Mouse (Mus musculus) lung, embryonic 15.5 days (tissue): Measurements from ENCODE around the gene Shroom1. TPM values are rescaled to one million over a fixed set of nuclear protein-coding genes. Genes with fewer than 3 reads are reported as not detected.

ENCODE experiments used
- ATAC-seq: fragments of 200-750 bp; cut with Nextera tagmentation; 2 replicates; pipeline ENCODE4 v1.8.0; 2017; ENCODE audit warnings: moderate number of reproducible peaks, borderline replicate concordance; ENCODE audit not compliant: low FRiP score, low TSS enrichment; ENCODE audit errors: extremely low read depth
- H3K27ac ChIP-seq: fragments of 300-500 bp; sonication (generic); 2 replicates; pipeline ENCODE4 v1.5.1; 2015; ENCODE audit warnings: moderate library complexity, mild to moderate bottlenecking, inconsistent platforms
- H3K27me3 ChIP-seq: fragments of 300-500 bp; sonication (generic); 2 replicates; pipeline ENCODE4 v1.6.1; 2015; ENCODE audit warnings: inconsistent platforms
- H3K36me3 ChIP-seq: fragments of 300-500 bp; sonication (generic); 2 replicates; pipeline ENCODE4 v1.6.1; 2015; ENCODE audit warnings: inconsistent platforms
- H3K4me1 ChIP-seq: fragments of 300-500 bp; sonication (generic); 2 replicates; pipeline ENCODE4 v1.6.1; 2015; ENCODE audit warnings: inconsistent platforms
- H3K4me2 ChIP-seq: fragments of 300-500 bp; sonication (generic); 2 replicates; pipeline ENCODE4 v1.6.1; 2015; ENCODE audit warnings: inconsistent platforms, mild to moderate bottlenecking, moderate library complexity
- H3K4me3 ChIP-seq: fragments of 300-500 bp; sonication (generic); 2 replicates; pipeline ENCODE4 v1.5.1; 2015; ENCODE audit warnings: mild to moderate bottlenecking, inconsistent platforms
- H3K9ac ChIP-seq: fragments of 300-500 bp; sonication (generic); 2 replicates; pipeline ENCODE4 v1.6.1; 2015; ENCODE audit warnings: inconsistent platforms
- H3K9me3 ChIP-seq: fragments of 300-500 bp; sonication (generic); 2 replicates; pipeline ENCODE4 v1.6.1; 2016; ENCODE audit warnings: inconsistent platforms
- WGBS: fragments of 180-500 bp; shearing (Covaris S2); methylation state at CpG from one replicate; pipeline ENCODE4 v1.1.7; 2015; 5-methylcytosine and 5-hydroxymethylcytosine counted together
- microRNA-seq: library from miRNA; unstranded; fragments of <30 nt; microRNA quantifications from one replicate; pipeline ENCODE4, GENCODE M21; 2016
- polyA plus RNA-seq: library from polyadenylated mRNA; unstranded; fragments of >200 nt; fragmentation: Nextera tagmentation; extraction: Ambion mirVana; gene quantifications from 2 replicates; pipeline ENCODE4 v1.2.1, GENCODE M21; 2015

The Shroom1 gene
- polyA plus RNA-seq, 1 experiment from 2014 or later: 2.4 TPM

GRCm38 (mm10) chr11:53503738-53504137 is 46.7 kb downstream of the Shroom1 start:
- peaks cover 7% of the 10 kb centered on the region; the same call in 1 of the 2 replicates for H3K4me1 ChIP-seq
- no peaks in the 10 kb centered on the region for H3K36me3 ChIP-seq
- H3K27ac ChIP-seq: no peak overlapping the region
- no peak overlapping the region for H3K9ac ChIP-seq
- H3K4me3 ChIP-seq: no peak overlapping the region
- no peaks in the 10 kb centered on the region for H3K9me3 ChIP-seq
- H3K4me2 ChIP-seq: no peak overlapping the region
- WGBS: 65% methylated on average over 5 of the region's 5 CpGs
- no peak for ATAC-seq
- no peaks in the 10 kb centered on the region for H3K27me3 ChIP-seq

GRCm38 (mm10) chr11:53504376-53504775 is 47.4 kb downstream of the Shroom1 start:
- Histone ChIP-seq H3K4me3 (no peak overlapping the region), H3K27me3 (no peaks in the 10 kb centered on the region), H3K4me1 (peaks cover 7% of the 10 kb centered on the region; the same call in 1 of the 2 replicates), H3K27ac (no peak overlapping the region), H3K9ac (no peak overlapping the region), H3K9me3 (no peaks in the 10 kb centered on the region), H3K36me3 (no peaks in the 10 kb centered on the region), H3K4me2 (no peak overlapping the region)
- 84% methylated on average over 8 of the region's 8 CpGs for WGBS
- no peak for ATAC-seq

- no peak for ATAC-seq
- Histone ChIP-seq H3K27ac (no peak overlapping the region), H3K9ac (no peak overlapping the region), H3K4me3 (no peak overlapping the region), H3K4me2 (no peak overlapping the region), H3K36me3 (no peaks in the 10 kb centered on the region), H3K27me3 (no peaks in the 10 kb centered on the region), H3K4me1 (peaks cover 7% of the 10 kb centered on the region; the same call in 1 of the 2 replicates), H3K9me3 (no peaks in the 10 kb centered on the region)
- 68% methylated on average over 5 of the region's 5 CpGs for WGBS
These were observed 48.1 kb downstream of the Shroom1 start for GRCm38 (mm10) chr11:53505026-53505663.

GRCm38 (mm10) chr11:53507098-53507805 is 50.2 kb downstream of the Shroom1 start:
- Histone ChIP-seq H3K9ac (no peak overlapping the region), H3K4me1 (no peaks in the 10 kb centered on the region), H3K27ac (no peak overlapping the region), H3K4me2 (no peak overlapping the region), H3K4me3 (no peak overlapping the region), H3K27me3 (no peaks in the 10 kb centered on the region), H3K9me3 (no peaks in the 10 kb centered on the region), H3K36me3 (no peaks in the 10 kb centered on the region)
- WGBS: 82% methylated on average over 9 of the region's 9 CpGs
- ATAC-seq: no peak

GRCm38 (mm10) chr11:53508152-53508551 is 51.1 kb downstream of the Shroom1 start:
- Histone ChIP-seq H3K27ac (no peak overlapping the region), H3K4me2 (no peak overlapping the region), H3K27me3 (no peaks in the 10 kb centered on the region), H3K4me1 (no peaks in the 10 kb centered on the region), H3K9me3 (no peaks in the 10 kb centered on the region), H3K36me3 (no peaks in the 10 kb centered on the region), H3K4me3 (no peak overlapping the region), H3K9ac (no peak overlapping the region)
- WGBS: 58% methylated on average over 7 of the region's 7 CpGs
- no peak for ATAC-seq

GRCm38 (mm10) chr11:53508591-53508990 is 51.6 kb downstream of the Shroom1 start:
- H3K4me1 ChIP-seq: no peaks in the 10 kb centered on the region
- no peak overlapping the region for H3K9ac ChIP-seq
- no peak overlapping the region for H3K4me3 ChIP-seq
- 46% methylated on average over 3 of the region's 3 CpGs for WGBS
- no peaks in the 10 kb centered on the region for H3K27me3 ChIP-seq
- H3K9me3 ChIP-seq: no peaks in the 10 kb centered on the region
- no peaks in the 10 kb centered on the region for H3K36me3 ChIP-seq
- no peak for ATAC-seq
- no peak overlapping the region for H3K27ac ChIP-seq
- H3K4me2 ChIP-seq: no peak overlapping the region

GRCm38 (mm10) chr11:53510351-53510750 is 53.3 kb downstream of the Shroom1 start:
- ATAC-seq: no peak
- H3K27ac ChIP-seq: no peak overlapping the region
- H3K9ac ChIP-seq: no peak overlapping the region
- H3K36me3 ChIP-seq: no peaks in the 10 kb centered on the region
- no peaks in the 10 kb centered on the region for H3K27me3 ChIP-seq
- H3K4me2 ChIP-seq: no peak overlapping the region
- no peaks in the 10 kb centered on the region for H3K9me3 ChIP-seq
- 47% methylated on average over 5 of the region's 5 CpGs for whole genome bisulfite sequencing
- no peak overlapping the region for H3K4me3 ChIP-seq
- H3K4me1 ChIP-seq: no peaks in the 10 kb centered on the region

- Histone ChIP-seq H3K9me3 (no peaks in the 10 kb centered on the region), H3K27ac (peak overlapping the region; percentile 9; the same call in 1 of the 2 replicates), H3K4me2 (no peak overlapping the region), H3K27me3 (no peaks in the 10 kb centered on the region), H3K4me1 (peaks cover 31% of the 10 kb centered on the region), H3K9ac (no peak overlapping the region), H3K36me3 (no peaks in the 10 kb centered on the region), H3K4me3 (no peak overlapping the region)
- ATAC-seq: no peak
- 31% methylated on average over 8 of the region's 8 CpGs for WGBS
These were observed 60.0 kb downstream of the Shroom1 start for GRCm38 (mm10) chr11:53516775-53517627.

Small RNA genes lying within 50 kb of the gene (microRNA-seq; reads per million reads assigned to microRNA genes)
- not detected for gene Mir6920

Other genes starting within 250 kb of the Shroom1 start
- gene Hspa4, start 156.7 kb upstream of the Shroom1 start, polyA plus RNA-seq: 88.8 and 91.2 TPM in 2 replicates
- gene Zcchc10, start 132.5 kb upstream of the Shroom1 start, polyA plus RNA-seq: 17.6 and 21.7 TPM in 2 replicates
- gene Aff4, start 106.4 kb upstream of the Shroom1 start, polyA plus RNA-seq: 51.1 and 53.4 TPM in 2 replicates
- gene Leap2, start 34.0 kb upstream of the Shroom1 start, polyA plus RNA-seq: 0.34 TPM in 1 of 2 replicates, not detected in the other
- gene Uqcrq, start 26.4 kb upstream of the Shroom1 start, polyA plus RNA-seq: 468 and 484 TPM in 2 replicates
- gene Gdf9, start 26.2 kb upstream of the Shroom1 start, polyA plus RNA-seq: 1.7 TPM in 2 replicates
- gene Gm10447, start 95 bp upstream of the Shroom1 start, polyA plus RNA-seq: not detected in 2 replicates
- gene Gm9837, start 13.3 kb downstream of the Shroom1 start, polyA plus RNA-seq: not detected in 2 replicates
- gene Gm9945, start 23.0 kb downstream of the Shroom1 start, polyA plus RNA-seq: not detected in 2 replicates
- 0.06 and 0.24 TPM in 2 replicates for gene Sowaha, start 23.1 kb downstream of the Shroom1 start, polyA plus RNA-seq
- gene Sept8, start 62.1 kb downstream of the Shroom1 start, polyA plus RNA-seq: 24.3 and 25.1 TPM in 2 replicates
- gene Kif3a, start 110.2 kb downstream of the Shroom1 start, polyA plus RNA-seq: 61.6 and 65.7 TPM in 2 replicates
- gene Il4, start 161.5 kb downstream of the Shroom1 start, polyA plus RNA-seq: 1.2 TPM in 2 replicates
- 0.12 TPM in 1 of 2 replicates, not detected in the other for gene Il13, start 177.5 kb downstream of the Shroom1 start, polyA plus RNA-seq